ENCODE assay signal across 8 mouse cellular contexts in genomic region chr5:134551233-134552109, GRCm38 (mm10). TPM values are rescaled to one million over a fixed set of nuclear protein-coding genes. Genes with fewer than 3 reads are reported as not detected.
DNase-seq lines count a peak whose midpoint lies in the region; ATAC-seq and TF ChIP-seq lines count a peak whose summit lies in the region.

No protein-coding gene starts in this region.

- peaks cover 15% of the 10 kb centered on the region for H3K4me1 ChIP-seq in liver, adult 2 months (ENCODE audit: control insufficient read depth, insufficient read depth, low read length)
- peaks cover 8% of the 10 kb centered on the region; the same call in 1 of the 2 replicates for H3K4me1 ChIP-seq in brown adipose tissue, adult 24 weeks (ENCODE audit: control insufficient read depth, insufficient read depth, insufficient read length, low read length)
- peaks cover 68% of the 10 kb centered on the region for H3K4me1 ChIP-seq in forebrain, embryonic 15.5 days

- ATAC-seq in forebrain, embryonic 15.5 days (replicated peaks): peak; percentile 41
- ATAC-seq in hematopoietic stem cell, adult 5-6 weeks (replicated peaks in 1 of 2; ENCODE audit: insufficient read depth in 1 of 2, low FRiP score in 2 of 2, low TSS enrichment in 1 of 2, low read depth in 1 of 2, poor library complexity in 2 of 2, severe bottlenecking in 2 of 2): peak; percentile 18 to 25; a peak in 1 of 4 replicates

- no peaks in the 10 kb centered on the region for H3K9me3 ChIP-seq in forebrain, embryonic 15.5 days

- peaks cover 8% of the 10 kb centered on the region; the same call in 1 of the 2 replicates for H3K79me2 ChIP-seq in liver, adult 2 months (ENCODE audit: control insufficient read depth, insufficient read depth, low read length)

- H3K27ac ChIP-seq in liver, adult 2 months (replicated peaks; ENCODE audit: insufficient read depth, low read depth, low read length): peak overlapping the region; percentile 65
- peak overlapping the region; percentile 79 for H3K27ac ChIP-seq in brown adipose tissue, adult 24 weeks (replicated peaks; ENCODE audit: low read depth, low read length)
- H3K27ac ChIP-seq in forebrain, embryonic 15.5 days (replicated peaks): peak overlapping the region; percentile 99
- H3K27ac ChIP-seq in layer of hippocampus, adult 2 months: peak overlapping the region; percentile 98

- TF ChIP-seq POLR2A in liver, adult 2 months (IDR thresholded peaks at IDR 0.05; ENCODE audit: extremely low read depth, insufficient read depth, low read length): no peak

- H3K4me3 ChIP-seq in liver, adult 2 months (ENCODE audit: insufficient read depth, low read depth, low read length): peak overlapping the region; percentile 92
- peak overlapping the region; percentile 91 for H3K4me3 ChIP-seq in brown adipose tissue, adult 24 weeks (ENCODE audit: insufficient read depth, low read depth, low read length)
- H3K4me3 ChIP-seq in forebrain, embryonic 15.5 days: peak overlapping the region; percentile 87
- peak overlapping the region; percentile 99 for H3K4me3 ChIP-seq in layer of hippocampus, adult 2 months

- H3K9ac ChIP-seq in liver, adult 2 months (ENCODE audit: low read depth, low read length): peak overlapping the region; percentile 92
- H3K9ac ChIP-seq in forebrain, embryonic 15.5 days (replicated peaks): peak overlapping the region; percentile 93

- peak overlapping the region; percentile 86 for H3K4me2 ChIP-seq in forebrain, embryonic 15.5 days (replicated peaks)

- TF ChIP-seq CTCF in liver, adult 2 months (IDR thresholded peaks at IDR 0.05; ENCODE audit: low read depth, low read length): no peak
- no peak for TF ChIP-seq CTCF in layer of hippocampus, adult 2 months (conservative IDR thresholded peaks at IDR 0.05)

- no peaks in the 10 kb centered on the region for H3K27me3 ChIP-seq in liver, adult 2 months (ENCODE audit: control insufficient read depth, insufficient read depth, low read length)
- H3K27me3 ChIP-seq in forebrain, embryonic 15.5 days: no peaks in the 10 kb centered on the region

- WGBS in liver, adult 2 months: 8% methylated on average over 52 of the region's 52 CpGs
- under 1% methylated on average over 52 of the region's 52 CpGs for WGBS in forebrain, embryonic 15.5 days

- DNase-seq in liver, adult 2 months (ENCODE audit: extremely low read depth, low read depth, low spot score): no peak
- DNase-seq in liver: no peak
- peak; percentile 42 to 54 for DNase-seq in layer of hippocampus, adult 2 months (ENCODE audit: low spot score in 2 of 2)
- peak; percentile 61 for DNase-seq in lung, postnatal 36 days
- peak; percentile 58 for DNase-seq in right cerebral cortex, postnatal 14 days

- H3K36me3 ChIP-seq in liver, adult 2 months (ENCODE audit: control insufficient read depth, insufficient read depth, low read length): no peaks in the 10 kb centered on the region
- no peaks in the 10 kb centered on the region for H3K36me3 ChIP-seq in forebrain, embryonic 15.5 days

RNA-seq across cellular contexts. Expression of gene Clip2, which starts 0.8 kb away (rescaled TPM):
- total RNA-seq in liver, adult 2 months (2014; rRNA removed): 0.92 and 2.8 TPM in 2 replicates
- polyA plus RNA-seq in liver, adult 2 months (2012; rRNA removed): 1.6 and 1.7 TPM in 2 replicates
- polyA plus RNA-seq in brown adipose tissue, adult 24 weeks (2012; ENCODE audit: insufficient read depth, insufficient read length, missing spikeins): 4.0 and 6.9 TPM in 2 replicates
- polyA plus RNA-seq in forebrain, embryonic 15.5 days (2015; fragmentation: Nextera tagmentation; extraction: Ambion mirVana): 14.7 and 15.0 TPM in 2 replicates
- 18.7 and 19.4 TPM in 2 replicates for total RNA-seq in hematopoietic stem cell, adult 5-6 weeks (2017)
- 10 to 100 TPM; 90.0 to 99.3 TPM for total RNA-seq in layer of hippocampus, adult 2 months (2021)

RNA-seq across cellular contexts. Expression of gene Syna, which starts 8.5 kb away (rescaled TPM):
- not detected in 2 replicates for total RNA-seq in liver, adult 2 months (2014; rRNA removed)
- polyA plus RNA-seq in liver, adult 2 months (2012; rRNA removed): not detected in 2 replicates
- not detected in 2 replicates for polyA plus RNA-seq in brown adipose tissue, adult 24 weeks (2012; ENCODE audit: insufficient read depth, insufficient read length, missing spikeins)
- polyA plus RNA-seq in forebrain, embryonic 15.5 days (2015; fragmentation: Nextera tagmentation; extraction: Ambion mirVana): 0.36 and 0.59 TPM in 2 replicates
- total RNA-seq in hematopoietic stem cell, adult 5-6 weeks (2017): not detected in 2 replicates
- total RNA-seq in layer of hippocampus, adult 2 months (2021): 1 to 10 TPM; 5.4 to 6.8 TPM

RNA-seq across cellular contexts. Expression of gene Rfc2, which starts 29.7 kb away (rescaled TPM):
- 15.3 and 25.1 TPM in 2 replicates for total RNA-seq in liver, adult 2 months (2014; rRNA removed)
- polyA plus RNA-seq in liver, adult 2 months (2012; rRNA removed): 22.6 and 24.4 TPM in 2 replicates
- polyA plus RNA-seq in brown adipose tissue, adult 24 weeks (2012; ENCODE audit: insufficient read depth, insufficient read length, missing spikeins): 29.7 and 32.3 TPM in 2 replicates
- polyA plus RNA-seq in forebrain, embryonic 15.5 days (2015; fragmentation: Nextera tagmentation; extraction: Ambion mirVana): 218 TPM in 2 replicates
- total RNA-seq in hematopoietic stem cell, adult 5-6 weeks (2017): 131 and 189 TPM in 2 replicates
- 10 to 100 TPM; 48.1 to 55.6 TPM for total RNA-seq in layer of hippocampus, adult 2 months (2021)

Comparison
In these comparisons a context has a peak if more than half of its experiments do, and no peak if none do; other contexts are left out.
1. DNase-seq: peak in layer of hippocampus, adult 2 months (2 of 2), lung, postnatal 36 days (single experiment) and right cerebral cortex, postnatal 14 days (single experiment); none in liver, adult 2 months (single experiment) and liver (single experiment).
2. Peak in every context shown above with its lines, with median percentiles within 50 percentile points of each other: H3K27ac ChIP-seq and H3K4me3 ChIP-seq.